Mouse (Mus musculus) myocyte (in vitro differentiated cells): ENCODE data around the gene Ndufaf3.

Source experiments
- CEBPB ChIP-seq: IDR thresholded peaks from 2 replicates; pipeline ENCODE4 v1.6.1; 2011; ENCODE audit warnings: mild to moderate bottlenecking, moderate library complexity; ENCODE audit not compliant: poor library complexity, insufficient read depth, severe bottlenecking
- MYOG ChIP-seq, 3 experiments: IDR thresholded peaks; one replicate each; pipeline ENCODE4 v1.6.1; 2011; ENCODE audit warnings: control low read depth in 2 of 3, low read depth in 2 of 3, mild to moderate bottlenecking in 2 of 3; ENCODE audit not compliant: insufficient read length in 2 of 3, control insufficient read depth in 1 of 3, insufficient read depth in 1 of 3
- POLR2A ChIP-seq: IDR thresholded peaks from one replicate; pipeline ENCODE4 v1.6.1; 2011; ENCODE audit warnings: low read depth, mild to moderate bottlenecking, control low read depth, moderate library complexity; ENCODE audit not compliant: insufficient read length
- POLR2AphosphoS2 ChIP-seq: IDR thresholded peaks from one replicate; pipeline ENCODE4 v1.6.1; 2011; ENCODE audit warnings: low read depth, control low read depth; ENCODE audit not compliant: insufficient read length
- TCF3 ChIP-seq: IDR thresholded peaks from one replicate; pipeline ENCODE4 v1.6.1; 2011; ENCODE audit warnings: low read depth, control low read depth; ENCODE audit not compliant: insufficient read length

GRCm38 (mm10) chr9:108600011-108600410 is 32.8 kb upstream of the Ndufaf3 start:
- TF ChIP-seq CEBPB: no peak
- no peak for TF ChIP-seq POLR2AphosphoS2
- TF ChIP-seq POLR2A: no peak
- no peak for TF ChIP-seq MYOG (IDR thresholded peaks at IDR 0.05; ENCODE audit: control insufficient read depth in 1 of 3, insufficient read depth in 1 of 3, insufficient read length in 2 of 3, low read depth in 2 of 3)
- no peak for TF ChIP-seq TCF3
